Mouse (Mus musculus): ENCODE results near the gene Entpd2.

The Entpd2 gene

GRCm38 (mm10) chr2:25395721-25396596 lies at the start of gene Entpd2:
Gene Entpd2, plus strand, starts transcription at chr2:25395874.
- DNase-seq = peak; percentile 66 to 79

- DNase-seq = no peak
Observed at GRCm38 (mm10) chr2:25348162-25348561, 47.5 kb upstream of the Entpd2 start.

GRCm38 (mm10) chr2:25349499-25349898 lies 46.2 kb upstream of the Entpd2 start:
- no peak for DNase-seq

GRCm38 (mm10) chr2:25350701-25351100 lies 45.0 kb upstream of the Entpd2 start:
- DNase-seq = no peak

GRCm38 (mm10) chr2:25354211-25354610 lies 41.5 kb upstream of the Entpd2 start:
- DNase-seq = no peak

GRCm38 (mm10) chr2:25355419-25356066 lies 40.1 kb upstream of the Entpd2 start:
- no peak for DNase-seq

- peak; percentile 88 to 92 for DNase-seq
Observed at GRCm38 (mm10) chr2:25356208-25357079, 39.2 kb upstream of the Entpd2 start, which contains the start of gene Dpp7. Gene Dpp7, minus strand, starts transcription at chr2:25356359.

GRCm38 (mm10) chr2:25359848-25360247 lies 35.8 kb upstream of the Entpd2 start:
- DNase-seq = no peak

GRCm38 (mm10) chr2:25363478-25364178 lies 32.0 kb upstream of the Entpd2 start:
- DNase-seq = peak in 1 of 2 experiments; percentile 46

- DNase-seq = no peak
Observed at GRCm38 (mm10) chr2:25364313-25364712, 31.4 kb upstream of the Entpd2 start.

- DNase-seq = no peak
Observed at GRCm38 (mm10) chr2:25364761-25365090, 30.9 kb upstream of the Entpd2 start.

- peak; percentile 87 to 92 for DNase-seq
Observed at GRCm38 (mm10) chr2:25365091-25365761, 30.4 kb upstream of the Entpd2 start, which contains the start of gene Uap1l1. Gene Uap1l1, minus strand, starts transcription at chr2:25365682.

GRCm38 (mm10) chr2:25369996-25370395 lies 25.7 kb upstream of the Entpd2 start:
- no peak for DNase-seq

- DNase-seq = peak; percentile 85 to 92
Observed at GRCm38 (mm10) chr2:25371764-25372643, 23.7 kb upstream of the Entpd2 start, which contains the start of gene Sapcd2. Gene Sapcd2, plus strand, starts transcription at chr2:25372321.

- no peak for DNase-seq
Observed at GRCm38 (mm10) chr2:25372644-25373391, 22.9 kb upstream of the Entpd2 start.

GRCm38 (mm10) chr2:25373431-25373830 lies 22.2 kb upstream of the Entpd2 start:
- no peak for DNase-seq

- peak; percentile 73 to 78 for DNase-seq
Observed at GRCm38 (mm10) chr2:25376589-25376988, 19.1 kb upstream of the Entpd2 start.

GRCm38 (mm10) chr2:25384492-25384891 lies 11.2 kb upstream of the Entpd2 start:
- DNase-seq = no peak

- no peak for DNase-seq
Observed at GRCm38 (mm10) chr2:25391266-25391665, 4.4 kb upstream of the Entpd2 start.
